ENCODE assay signal across 10 mouse cellular contexts in genomic region chr14:32827994-32828650, GRCm38 (mm10). TPM values are rescaled to one million over a fixed set of nuclear protein-coding genes. Genes with fewer than 3 reads are reported as not detected.
DNase-seq lines count a peak whose midpoint lies in the region; ATAC-seq lines count a peak whose summit lies in the region.
"Had no signal": no experiment of that assay in that cellular context is flagged by ENCODE, and none has a peak within 500 bp of the region (broad histone marks: within the 10 kb centered on the region; RNA-seq: fewer than 3 reads in every experiment).

No protein-coding gene starts in this region.

- H3K27ac ChIP-seq in embryonic facial prominence, embryonic 10.5 days (replicated peaks), result peak overlapping the region; percentile 75
- no peak overlapping the region for H3K27ac ChIP-seq in forebrain, embryonic 15.5 days (replicated peaks)

- H3K4me1 ChIP-seq in embryonic facial prominence, embryonic 10.5 days, result peaks cover 48% of the 10 kb centered on the region
- H3K4me1 ChIP-seq in forebrain, embryonic 15.5 days, result peaks cover 4% of the 10 kb centered on the region; the same call in 1 of the 2 replicates

- H3K36me3 ChIP-seq in embryonic facial prominence, embryonic 10.5 days (replicated peaks), result no peaks in the 10 kb centered on the region
- no peaks in the 10 kb centered on the region for H3K36me3 ChIP-seq in forebrain, embryonic 15.5 days

- DNase-seq in frontal cortex, postnatal 25 days (ENCODE audit: low spot score in 2 of 2), result no peak
- no peak for DNase-seq in embryonic facial prominence, embryonic 10.5 days (ENCODE audit: low spot score)
- DNase-seq in heart, postnatal 14 days, result peak; percentile 59 to 61
- DNase-seq in lung, adult 18-20 months, result peak; percentile 22 to 47

- 50% methylated on average over 6 of the region's 6 CpGs for WGBS in embryonic facial prominence, embryonic 10.5 days
- 48% methylated on average over 6 of the region's 6 CpGs for WGBS in forebrain, embryonic 15.5 days

- H3K4me2 ChIP-seq in forebrain, embryonic 15.5 days (replicated peaks), result no peak overlapping the region

- H3K9ac ChIP-seq in forebrain, embryonic 15.5 days (replicated peaks), result no peak overlapping the region

- intact Hi-C loops in heart, postnatal 14 days (cut with DNase I), result no loop called here

- H3K27me3 ChIP-seq in embryonic facial prominence, embryonic 10.5 days (replicated peaks; ENCODE audit: low read depth, poor library complexity, severe bottlenecking), result no peaks in the 10 kb centered on the region
- H3K27me3 ChIP-seq in forebrain, embryonic 15.5 days, result no peaks in the 10 kb centered on the region

- peak; percentile 93 for ATAC-seq in frontal cortex, adult (ENCODE audit: low TSS enrichment)
- ATAC-seq in megakaryocyte progenitor cell, adult 5-6 weeks (replicated peaks; ENCODE audit: poor library complexity), result no peak
- no peak for ATAC-seq in forebrain, embryonic 15.5 days (replicated peaks)
- no peak for ATAC-seq in megakaryocyte-erythroid progenitor cell, adult 5-6 weeks (replicated peaks; ENCODE audit: low FRiP score, low TSS enrichment, poor library complexity, severe bottlenecking)

- no peak overlapping the region for H3K4me3 ChIP-seq in embryonic facial prominence, embryonic 10.5 days
- H3K4me3 ChIP-seq in forebrain, embryonic 15.5 days, result no peak overlapping the region

- H3K9me3 ChIP-seq in embryonic facial prominence, embryonic 10.5 days, result no peaks in the 10 kb centered on the region
- no peaks in the 10 kb centered on the region for H3K9me3 ChIP-seq in forebrain, embryonic 15.5 days

RNA-seq across cellular contexts. Expression of gene Fam170b, which starts 5.6 kb away (rescaled TPM):
- not detected in 2 replicates for polyA plus RNA-seq in embryonic facial prominence, embryonic 10.5 days (2016; fragmentation: Nextera tagmentation; extraction: Ambion mirVana)
- total RNA-seq in heart, postnatal 14 days (2021), result not detected
- total RNA-seq in megakaryocyte progenitor cell, adult 5-6 weeks (2015), result not detected in 2 replicates
- not detected in 2 replicates for total RNA-seq in megakaryocyte progenitor cell, adult 5-6 weeks (2017)
- not detected in 2 replicates for polyA plus RNA-seq in forebrain, embryonic 15.5 days (2015; fragmentation: Nextera tagmentation; extraction: Ambion mirVana)
- total RNA-seq in megakaryocyte-erythroid progenitor cell, adult 5-6 weeks (2014; fragmentation: Nextera tagmentation), result not detected in 2 replicates
- not detected in 2 replicates for total RNA-seq in megakaryocyte-erythroid progenitor cell, adult 5-6 weeks (2017)
- total RNA-seq: layer of hippocampus, postnatal 10 days; neutrophil, adult 5-6 weeks had no signal

RNA-seq across cellular contexts. Expression of gene Vstm4, which starts 28.4 kb away (rescaled TPM):
- polyA plus RNA-seq in embryonic facial prominence, embryonic 10.5 days (2016; fragmentation: Nextera tagmentation; extraction: Ambion mirVana), result 1.9 and 2.2 TPM in 2 replicates
- 10 to 100 TPM; 13.5 to 16.0 TPM for total RNA-seq in heart, postnatal 14 days (2021)
- total RNA-seq in megakaryocyte progenitor cell, adult 5-6 weeks (2015), result not detected in 2 replicates
- total RNA-seq in megakaryocyte progenitor cell, adult 5-6 weeks (2017), result 0.03 TPM in 1 of 2 replicates, not detected in the other
- 6.5 and 7.1 TPM in 2 replicates for polyA plus RNA-seq in forebrain, embryonic 15.5 days (2015; fragmentation: Nextera tagmentation; extraction: Ambion mirVana)
- total RNA-seq in megakaryocyte-erythroid progenitor cell, adult 5-6 weeks (2014; fragmentation: Nextera tagmentation), result not detected in 2 replicates
- total RNA-seq in megakaryocyte-erythroid progenitor cell, adult 5-6 weeks (2017), result not detected in 2 replicates
- total RNA-seq: neutrophil, adult 5-6 weeks had no signal

RNA-seq across cellular contexts. Expression of gene Tmem273, which starts 42.4 kb away (rescaled TPM):
- polyA plus RNA-seq in embryonic facial prominence, embryonic 10.5 days (2016; fragmentation: Nextera tagmentation; extraction: Ambion mirVana), result 0.10 and 0.24 TPM in 2 replicates
- total RNA-seq in heart, postnatal 14 days (2021), result 1 to 10 TPM; 1.6 to 2.0 TPM
- 24.0 and 26.7 TPM in 2 replicates for total RNA-seq in megakaryocyte progenitor cell, adult 5-6 weeks (2015)
- 14.4 and 23.7 TPM in 2 replicates for total RNA-seq in megakaryocyte progenitor cell, adult 5-6 weeks (2017)
- polyA plus RNA-seq in forebrain, embryonic 15.5 days (2015; fragmentation: Nextera tagmentation; extraction: Ambion mirVana), result 0.56 and 0.64 TPM in 2 replicates
- not detected in 2 replicates for total RNA-seq in megakaryocyte-erythroid progenitor cell, adult 5-6 weeks (2014; fragmentation: Nextera tagmentation)
- total RNA-seq in megakaryocyte-erythroid progenitor cell, adult 5-6 weeks (2017), result not detected in 2 replicates

Comparison
In these comparisons a context has a peak if more than half of its experiments do, and no peak if none do; other contexts are left out.
1. DNase-seq: peak in heart, postnatal 14 days (2 of 2) and lung, adult 18-20 months (2 of 2); none in frontal cortex, postnatal 25 days (0 of 2) and embryonic facial prominence, embryonic 10.5 days (single experiment).
2. RNA of gene Vstm4, which starts 28.4 kb away (total RNA-seq): 13.5 to 16.0 TPM in heart, postnatal 14 days; 0.03 TPM in megakaryocyte progenitor cell, adult 5-6 weeks and not detected in megakaryocyte-erythroid progenitor cell, adult 5-6 weeks; every median in the first group is over 10 times any median in the second.
3. RNA of gene Tmem273, which starts 42.4 kb away (total RNA-seq): 14.4 to 26.7 TPM in megakaryocyte progenitor cell, adult 5-6 weeks; 1.6 to 2.0 TPM in heart, postnatal 14 days and not detected in megakaryocyte-erythroid progenitor cell, adult 5-6 weeks; every median in the first group is over 4 times any median in the second.